19 mouse cellular contexts compared by ENCODE assay signal in the genomic region with DNA sequence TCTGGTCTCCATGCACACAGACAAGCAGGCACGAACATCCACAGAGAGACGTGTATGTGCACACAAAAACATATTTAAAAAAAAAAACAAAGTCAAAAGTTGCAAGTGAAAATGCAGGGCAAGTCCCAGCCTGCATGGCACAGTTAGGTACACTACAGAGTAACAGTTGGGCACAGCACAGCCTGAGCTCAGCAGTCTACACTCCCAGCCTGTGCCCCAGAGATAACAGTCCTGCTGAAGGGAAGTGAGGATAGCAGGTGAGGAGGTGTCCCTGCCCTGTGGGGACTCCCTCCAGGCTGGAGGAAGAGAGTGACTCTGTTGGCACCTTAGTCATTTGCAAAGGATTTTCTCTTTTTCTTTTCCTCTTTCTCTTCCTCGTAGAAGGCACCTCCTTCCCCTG.
"Had no signal": no experiment of that assay in that cellular context is flagged by ENCODE, and none has a peak within 500 bp of the region (broad histone marks: within the 10 kb centered on the region; RNA-seq: fewer than 3 reads in every experiment).

No protein-coding gene starts in this region.

- H3K4me1 ChIP-seq: limb, embryonic 13.5 days; lung, embryonic 15.5 days; midbrain, embryonic 12.5 days; midbrain, embryonic 15.5 days; neural tube, embryonic 13.5 days; stomach, embryonic 15.5 days had no signal

- H3K9me3 ChIP-seq: limb, embryonic 10.5 days; limb, embryonic 13.5 days; lung, embryonic 15.5 days; midbrain, embryonic 12.5 days; midbrain, embryonic 15.5 days; neural tube, embryonic 13.5 days; stomach, embryonic 15.5 days had no signal

- H3K27me3 ChIP-seq: limb, embryonic 13.5 days; lung, embryonic 15.5 days; midbrain, embryonic 15.5 days; neural tube, embryonic 13.5 days; stomach, embryonic 15.5 days had no signal

- ATAC-seq: midbrain, embryonic 15.5 days had no signal

- H3K9ac ChIP-seq: limb, embryonic 13.5 days; lung, embryonic 15.5 days; midbrain, embryonic 12.5 days; midbrain, embryonic 15.5 days; neural tube, embryonic 13.5 days; stomach, embryonic 15.5 days had no signal

- DNase-seq: kidney, adult 18-20 months; kidney, adult 9 months; kidney, postnatal 14 days; layer of hippocampus, adult 9-11 months; lung, adult 18-20 months; lung, postnatal 10 days; lung, postnatal 36 days; retina, postnatal 1 day; right cerebral cortex, postnatal 25 days; spleen, adult 18-20 months; thymus, postnatal 25 days had no signal

- H3K4me2 ChIP-seq: limb, embryonic 13.5 days; lung, embryonic 15.5 days; midbrain, embryonic 12.5 days; midbrain, embryonic 15.5 days; neural tube, embryonic 13.5 days; stomach, embryonic 15.5 days had no signal

- H3K36me3 ChIP-seq: limb, embryonic 10.5 days; limb, embryonic 13.5 days; lung, embryonic 15.5 days; midbrain, embryonic 12.5 days; midbrain, embryonic 15.5 days; neural tube, embryonic 13.5 days; stomach, embryonic 15.5 days had no signal

- H3K27ac ChIP-seq: layer of hippocampus, adult 2 months; limb, embryonic 10.5 days; limb, embryonic 13.5 days; lung, embryonic 15.5 days; midbrain, embryonic 12.5 days; midbrain, embryonic 15.5 days; neural tube, embryonic 13.5 days; stomach, embryonic 15.5 days had no signal

- H3K4me3 ChIP-seq: layer of hippocampus, adult 2 months; limb, embryonic 10.5 days; limb, embryonic 13.5 days; lung, embryonic 15.5 days; midbrain, embryonic 12.5 days; midbrain, embryonic 15.5 days; neural tube, embryonic 13.5 days; stomach, embryonic 15.5 days had no signal
